Mouse (Mus musculus) urinary bladder, adult 2 months (tissue): Measurements from ENCODE around the gene Gls2. TPM values are rescaled to one million over a fixed set of nuclear protein-coding genes. Genes with fewer than 3 reads are reported as not detected.
"Not testable (repeated sequence)": the region's sequence is repeated elsewhere in the genome, so short reads cannot be mapped to it uniquely, and the experiment has no call there.

ENCODE experiments used
- DNase-seq: peaks from one replicate; pipeline ENCODE4 v3.0.0; 2022; ENCODE audit warnings: low spot score
- polyA plus RNA-seq: library from polyadenylated mRNA; depleted of rRNA; stranded (reverse); fragments of >200 nt; gene quantifications from 2 replicates; pipeline ENCODE4 v1.2.3, GENCODE M21; 2012

Gene Gls2
- polyA plus RNA-seq, 1 experiment = 1.5 TPM

GRCm38 (mm10) chr10:128194551-128195461 lies 549 bp downstream of the Gls2 start:
- no peak for DNase-seq

GRCm38 (mm10) chr10:128201856-128202255 lies 7.6 kb downstream of the Gls2 start:
- DNase-seq = no peak

- DNase-seq = no peak
Observed at GRCm38 (mm10) chr10:128204941-128205340, 10.7 kb downstream of the Gls2 start.

GRCm38 (mm10) chr10:128208326-128208725 lies 14.1 kb downstream of the Gls2 start:
- no peak for DNase-seq

- DNase-seq = no peak
Observed at GRCm38 (mm10) chr10:128209311-128210009, 15.2 kb downstream of the Gls2 start.

GRCm38 (mm10) chr10:128210131-128210530 lies 15.9 kb downstream of the Gls2 start:
- DNase-seq = no peak

GRCm38 (mm10) chr10:128210954-128211353 lies 16.7 kb downstream of the Gls2 start:
- DNase-seq = no peak

- DNase-seq = peak; percentile 80
Observed at GRCm38 (mm10) chr10:128211390-128212108, 17.3 kb downstream of the Gls2 start, which contains the start of gene Spryd4. Gene Spryd4 (minus strand): TSS chr10:128211807.

GRCm38 (mm10) chr10:128212148-128212547 lies 17.9 kb downstream of the Gls2 start:
- DNase-seq = no peak

- no peak for DNase-seq
Observed at GRCm38 (mm10) chr10:128212871-128213323, 18.6 kb downstream of the Gls2 start.

GRCm38 (mm10) chr10:128214112-128214511 lies 19.9 kb downstream of the Gls2 start:
- not testable (repeated sequence) for DNase-seq

- no peak for DNase-seq
Observed at GRCm38 (mm10) chr10:128214981-128215380, 20.7 kb downstream of the Gls2 start.

GRCm38 (mm10) chr10:128218387-128219117 lies 24.3 kb downstream of the Gls2 start:
- no peak for DNase-seq

- DNase-seq = no peak
Observed at GRCm38 (mm10) chr10:128221533-128222286, 27.5 kb downstream of the Gls2 start.

GRCm38 (mm10) chr10:128225064-128225463 lies 30.8 kb downstream of the Gls2 start:
- DNase-seq = no peak

GRCm38 (mm10) chr10:128225538-128225937 lies 31.3 kb downstream of the Gls2 start, which contains the start of gene Mip:
Gene Mip (plus strand): TSS chr10:128225838.
- no peak for DNase-seq

- no peak for DNase-seq
Observed at GRCm38 (mm10) chr10:128227592-128227991, 33.3 kb downstream of the Gls2 start.

- no peak for DNase-seq
Observed at GRCm38 (mm10) chr10:128228009-128228408, 33.8 kb downstream of the Gls2 start.

GRCm38 (mm10) chr10:128230582-128230981 lies 36.3 kb downstream of the Gls2 start:
- no peak for DNase-seq

- no peak for DNase-seq
Observed at GRCm38 (mm10) chr10:128231146-128231545, 36.9 kb downstream of the Gls2 start.
